Mouse (Mus musculus) brain, adult 2 months (tissue): Measurements from ENCODE around the gene Shisa2.

ENCODE experiments used
- DNase-seq: peaks from one replicate; pipeline ENCODE4 v3.0.0; 2011; ENCODE audit warnings: low read depth, low spot score

The Shisa2 gene

GRCm38 (mm10) chr14:59630096-59630495 is 5.0 kb downstream of the Shisa2 start:
- no peak for DNase-seq

GRCm38 (mm10) chr14:59632067-59632466 is 7.0 kb downstream of the Shisa2 start:
- no peak for DNase-seq

- no peak for DNase-seq
Observed at GRCm38 (mm10) chr14:59633295-59633898, 8.3 kb downstream of the Shisa2 start.

- DNase-seq: no peak
Observed at GRCm38 (mm10) chr14:59633988-59634387, 8.9 kb downstream of the Shisa2 start.

- DNase-seq: no peak
Observed at GRCm38 (mm10) chr14:59638906-59639703, 14.0 kb downstream of the Shisa2 start.

GRCm38 (mm10) chr14:59641856-59642255 is 16.7 kb downstream of the Shisa2 start:
- DNase-seq: no peak

- no peak for DNase-seq
Observed at GRCm38 (mm10) chr14:59643582-59643981, 18.5 kb downstream of the Shisa2 start.

- DNase-seq: no peak
Observed at GRCm38 (mm10) chr14:59644166-59644565, 19.1 kb downstream of the Shisa2 start.

GRCm38 (mm10) chr14:59644896-59645295 is 19.8 kb downstream of the Shisa2 start:
- DNase-seq: no peak

- no peak for DNase-seq
Observed at GRCm38 (mm10) chr14:59646826-59647697, 22.0 kb downstream of the Shisa2 start.

GRCm38 (mm10) chr14:59648611-59649010 is 23.5 kb downstream of the Shisa2 start:
- DNase-seq: no peak

GRCm38 (mm10) chr14:59649337-59649736 is 24.2 kb downstream of the Shisa2 start:
- DNase-seq: no peak

GRCm38 (mm10) chr14:59656591-59656990 is 31.5 kb downstream of the Shisa2 start:
- DNase-seq: peak; percentile 26

GRCm38 (mm10) chr14:59657098-59657497 is 32.0 kb downstream of the Shisa2 start:
- no peak for DNase-seq

- no peak for DNase-seq
Observed at GRCm38 (mm10) chr14:59672893-59673515, 47.9 kb downstream of the Shisa2 start.

- no peak for DNase-seq
Observed at GRCm38 (mm10) chr14:59674556-59674955, 49.4 kb downstream of the Shisa2 start.

GRCm38 (mm10) chr14:59675330-59675729 is 50.2 kb downstream of the Shisa2 start:
- no peak for DNase-seq

- peak; percentile 10 for DNase-seq
Observed at GRCm38 (mm10) chr14:59677598-59678003, 52.5 kb downstream of the Shisa2 start.
